32 mouse cellular contexts compared by ENCODE assay signal in genomic region chr7:36778456-36778855, GRCm38 (mm10).
"Had no signal": no experiment of that assay in that cellular context is flagged by ENCODE, and none has a peak within 500 bp of the region (broad histone marks: within the 10 kb centered on the region; RNA-seq: fewer than 3 reads in every experiment).

No protein-coding gene starts in this region.

- H3K4me1 ChIP-seq: limb, embryonic 12.5 days; limb, embryonic 13.5 days; limb, embryonic 15.5 days; liver, embryonic 12.5 days; liver, embryonic 13.5 days; liver, embryonic 15.5 days; lung, embryonic 15.5 days; megakaryocyte, embryonic 14.5 days; midbrain, embryonic 10.5 days had no signal

- H3K4me3 ChIP-seq: left cerebral cortex, adult 2 months; limb, embryonic 10.5 days; limb, embryonic 12.5 days; limb, embryonic 13.5 days; limb, embryonic 15.5 days; liver, embryonic 12.5 days; liver, embryonic 13.5 days; liver, embryonic 15.5 days; lung, embryonic 15.5 days; megakaryocyte, embryonic 14.5 days; midbrain, embryonic 10.5 days; midbrain, embryonic 12.5 days; midbrain, embryonic 13.5 days; midbrain, embryonic 15.5 days; myocyte had no signal

- ATAC-seq: liver, embryonic 12.5 days; liver, postnatal 0 days; lung, postnatal 0 days; midbrain, embryonic 13.5 days; midbrain, embryonic 15.5 days; midbrain, embryonic 16.5 days had no signal

- H3K9ac ChIP-seq: limb, embryonic 12.5 days; limb, embryonic 13.5 days; limb, embryonic 15.5 days; liver, embryonic 12.5 days; liver, embryonic 13.5 days; liver, embryonic 14.5 days; liver, embryonic 15.5 days; liver, postnatal 0 days; lung, embryonic 14.5 days; lung, embryonic 15.5 days; midbrain, embryonic 12.5 days; midbrain, embryonic 13.5 days; midbrain, embryonic 15.5 days had no signal

- H3K9me3 ChIP-seq: limb, embryonic 10.5 days; limb, embryonic 12.5 days; limb, embryonic 13.5 days; limb, embryonic 15.5 days; liver, embryonic 12.5 days; liver, embryonic 13.5 days; liver, embryonic 15.5 days; lung, embryonic 15.5 days; midbrain, embryonic 10.5 days; midbrain, embryonic 12.5 days; midbrain, embryonic 13.5 days; midbrain, embryonic 15.5 days had no signal

- H3K36me3 ChIP-seq: limb, embryonic 10.5 days; limb, embryonic 12.5 days; limb, embryonic 13.5 days; limb, embryonic 15.5 days; liver, embryonic 12.5 days; liver, embryonic 13.5 days; liver, embryonic 15.5 days; lung, embryonic 15.5 days; midbrain, embryonic 10.5 days; midbrain, embryonic 12.5 days; midbrain, embryonic 13.5 days; midbrain, embryonic 15.5 days had no signal

- H3K27ac ChIP-seq: left cerebral cortex, adult 2 months; limb, embryonic 10.5 days; limb, embryonic 12.5 days; limb, embryonic 13.5 days; limb, embryonic 15.5 days; liver, embryonic 12.5 days; liver, embryonic 13.5 days; liver, embryonic 14.5 days; liver, embryonic 15.5 days; lung, embryonic 15.5 days; macrophage; midbrain, embryonic 10.5 days; midbrain, embryonic 12.5 days; midbrain, embryonic 13.5 days; midbrain, embryonic 15.5 days had no signal

- H3K4me2 ChIP-seq: limb, embryonic 12.5 days; limb, embryonic 13.5 days; limb, embryonic 15.5 days; liver, embryonic 11.5 days; liver, embryonic 12.5 days; liver, embryonic 13.5 days; liver, embryonic 15.5 days; lung, embryonic 14.5 days; lung, embryonic 15.5 days; midbrain, embryonic 11.5 days; midbrain, embryonic 12.5 days; midbrain, embryonic 13.5 days; midbrain, embryonic 15.5 days had no signal

- H3K27me3 ChIP-seq: limb, embryonic 12.5 days; limb, embryonic 13.5 days; limb, embryonic 15.5 days; liver, embryonic 12.5 days; liver, embryonic 13.5 days; liver, embryonic 15.5 days; lung, embryonic 15.5 days; megakaryocyte, embryonic 14.5 days; midbrain, embryonic 12.5 days; midbrain, embryonic 13.5 days; midbrain, embryonic 15.5 days had no signal

- DNase-seq: left cerebral cortex, postnatal 4 days; liver; liver, embryonic 13.5 days; liver, postnatal 0 days; lung, adult 18-20 months; lung, adult 2 months; lung, embryonic 14.5 days; lung, postnatal 10 days; lung, postnatal 14 days; lung, postnatal 36 days; lung, postnatal 4 days; midbrain, embryonic 14.5 days had no signal
